Mouse (Mus musculus) adrenal gland, adult 18-20 months (tissue): ENCODE measurements at regions not wholly inside any gene's neighbourhood (a gene's known extent, or its start where the extent isn't known, plus 50 kb on each side); places are given as distances from the start of the nearest gene placed in this dataset.
A peak's percentile ranks its signal among the peaks of the same experiment; 100 is the strongest.

ENCODE experiments used
- DNase-seq, 2 experiments: peaks; one replicate each; pipeline ENCODE4 v3.0.0; 2021 to 2022; ENCODE audit warnings: low spot score in 2 of 2

- no peak for DNase-seq
These were observed 123.1 kb upstream of the Cd180 start for GRCm38 (mm10) chr13:102570286-102570685.

DNA sequence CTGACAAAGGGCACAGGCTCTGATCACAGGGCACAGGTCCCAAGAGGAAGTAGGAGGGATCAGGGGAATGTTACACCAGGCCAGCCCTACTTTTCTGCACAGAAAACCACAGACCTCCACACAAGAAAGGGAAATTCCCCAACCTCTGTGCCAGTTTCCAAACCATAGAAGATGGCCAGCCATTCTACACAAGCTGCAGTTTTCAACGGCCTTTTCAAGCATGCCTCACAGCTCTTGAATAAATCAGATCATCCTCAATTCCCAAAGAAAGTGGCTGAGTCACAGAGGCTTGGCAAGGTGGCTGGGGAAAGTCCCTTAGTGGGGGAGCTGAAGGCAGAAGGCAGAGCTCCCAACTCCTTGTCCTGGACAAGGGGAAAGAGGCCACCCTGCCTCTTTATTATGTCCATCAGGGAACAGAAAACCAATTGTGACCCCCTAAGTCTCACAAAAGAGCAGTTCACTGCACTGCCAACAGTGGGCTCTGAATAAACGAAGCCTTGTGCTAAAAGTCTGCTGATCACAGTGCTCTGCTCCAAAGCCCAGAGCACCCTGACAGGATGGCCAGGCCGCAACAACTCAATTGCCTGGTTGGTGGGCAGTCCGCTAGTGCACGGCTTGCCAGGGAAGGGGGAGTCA is 120.0 kb upstream of the Cd180 start:
- no peak for DNase-seq

DNA sequence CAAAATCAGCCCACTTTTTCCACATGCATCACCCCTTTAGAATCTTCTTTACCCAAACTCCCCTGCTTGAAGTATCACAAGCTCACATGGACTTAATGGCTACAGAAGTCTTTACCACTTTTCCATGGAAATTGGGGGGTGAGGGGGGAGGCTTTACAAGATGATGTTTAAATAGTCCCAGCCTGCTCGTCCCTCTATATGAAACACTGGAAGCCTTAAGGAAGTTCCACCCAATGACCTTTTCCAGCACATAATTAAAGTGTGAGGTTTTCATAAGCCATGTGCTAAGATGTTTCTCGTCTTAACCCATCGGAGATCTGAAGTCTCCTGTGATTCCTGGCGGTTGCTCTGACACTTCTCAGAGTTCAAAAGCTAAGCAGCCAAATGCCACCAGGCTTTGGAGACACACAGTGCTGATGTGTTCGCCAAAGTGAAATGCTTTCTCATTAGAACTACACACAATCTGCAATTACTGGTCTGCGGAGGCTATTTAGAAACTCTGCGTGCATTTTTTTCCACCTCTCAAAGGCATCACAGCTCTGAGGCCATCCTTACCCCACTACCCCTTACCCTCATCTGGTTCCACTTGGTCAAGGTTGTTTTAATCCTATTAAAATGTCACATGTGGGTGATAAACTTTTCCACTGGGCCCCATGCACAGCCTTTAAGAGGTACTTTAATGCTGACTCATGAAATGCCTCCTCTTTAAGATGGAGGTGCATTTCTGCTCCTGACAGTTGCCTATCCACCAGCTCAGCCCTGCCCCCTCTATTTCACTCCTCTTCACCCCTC is 116.3 kb upstream of the Cd180 start:
- no peak for DNase-seq

DNA sequence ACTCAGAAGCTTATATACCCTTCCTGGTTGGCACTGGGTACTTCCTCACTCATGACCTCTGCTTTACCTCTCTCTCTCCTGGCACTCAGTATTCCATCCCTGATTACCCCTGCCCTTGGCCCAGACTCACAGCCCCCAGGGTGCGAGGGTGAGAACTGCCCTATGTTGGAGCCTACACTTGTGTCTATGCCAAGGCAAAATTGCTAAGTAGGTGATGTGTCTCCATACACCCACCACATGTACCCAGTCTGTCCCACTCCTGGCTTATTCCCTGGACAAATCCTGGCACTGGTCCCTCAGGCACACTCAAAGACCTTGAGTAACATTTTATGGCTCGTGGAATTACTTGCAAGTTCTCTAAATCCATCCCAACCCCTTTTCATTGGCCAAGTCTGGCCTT is 114.5 kb upstream of the Cd180 start:
- no peak for DNase-seq

DNA sequence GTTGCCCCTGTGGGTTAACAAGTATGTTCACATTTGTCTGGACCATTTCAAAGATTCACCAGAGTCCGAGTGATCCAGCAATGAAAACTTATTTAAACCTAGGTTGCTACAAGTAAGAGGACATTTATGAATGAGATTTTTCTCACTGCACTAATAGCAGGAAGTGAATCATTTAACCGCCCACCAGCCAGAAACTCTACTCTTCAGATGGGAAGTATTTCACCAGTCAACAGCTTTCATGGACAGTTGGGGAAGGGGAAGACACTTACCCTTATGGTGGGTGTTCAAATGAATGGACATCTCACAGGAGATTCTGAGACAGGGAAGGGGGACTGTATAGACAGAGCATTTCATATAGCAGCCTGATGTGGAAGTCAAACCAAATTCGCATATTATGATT is 113.7 kb upstream of the Cd180 start:
- DNase-seq, result no peak

DNA sequence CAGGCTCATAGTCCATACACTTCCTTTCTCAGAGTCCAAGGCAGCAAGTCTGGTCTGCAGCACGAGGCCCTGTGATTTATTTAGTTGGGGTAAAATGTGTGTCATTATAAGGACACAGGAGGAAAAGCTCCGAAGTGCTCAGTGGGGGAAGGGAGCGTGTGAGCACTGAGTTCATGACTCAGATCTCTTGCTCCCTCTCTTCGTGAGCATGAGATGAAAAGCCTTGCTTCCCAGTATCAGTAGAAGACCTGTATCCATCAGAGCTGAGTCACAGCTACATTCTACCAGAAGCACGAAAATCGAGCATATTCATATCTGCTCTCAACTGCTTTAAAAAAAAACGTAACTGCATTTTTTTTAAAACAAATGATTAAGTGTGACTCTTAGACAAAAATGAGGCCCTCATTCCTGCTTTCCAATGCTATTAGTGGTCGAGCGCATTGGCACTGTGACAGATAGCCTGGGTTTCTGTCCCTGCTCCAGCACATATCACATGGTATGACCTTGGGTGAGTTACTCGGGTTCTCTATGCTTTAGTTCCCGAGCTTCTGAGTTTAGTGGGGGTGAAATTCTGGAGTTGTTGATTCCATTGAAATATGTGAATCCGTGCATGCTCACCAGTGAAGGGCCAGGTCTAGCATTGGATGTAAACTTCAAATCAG is 109.2 kb upstream of the Cd180 start:
- no peak for DNase-seq

GRCm38 (mm10) chr13:102586215-102586614 is 107.1 kb upstream of the Cd180 start:
- DNase-seq, result no peak

- no peak for DNase-seq
These were observed 103.5 kb upstream of the Cd180 start for GRCm38 (mm10) chr13:102589680-102590435.

GRCm38 (mm10) chr13:102591803-102592537 is 101.4 kb upstream of the Cd180 start:
- DNase-seq, result no peak

DNA sequence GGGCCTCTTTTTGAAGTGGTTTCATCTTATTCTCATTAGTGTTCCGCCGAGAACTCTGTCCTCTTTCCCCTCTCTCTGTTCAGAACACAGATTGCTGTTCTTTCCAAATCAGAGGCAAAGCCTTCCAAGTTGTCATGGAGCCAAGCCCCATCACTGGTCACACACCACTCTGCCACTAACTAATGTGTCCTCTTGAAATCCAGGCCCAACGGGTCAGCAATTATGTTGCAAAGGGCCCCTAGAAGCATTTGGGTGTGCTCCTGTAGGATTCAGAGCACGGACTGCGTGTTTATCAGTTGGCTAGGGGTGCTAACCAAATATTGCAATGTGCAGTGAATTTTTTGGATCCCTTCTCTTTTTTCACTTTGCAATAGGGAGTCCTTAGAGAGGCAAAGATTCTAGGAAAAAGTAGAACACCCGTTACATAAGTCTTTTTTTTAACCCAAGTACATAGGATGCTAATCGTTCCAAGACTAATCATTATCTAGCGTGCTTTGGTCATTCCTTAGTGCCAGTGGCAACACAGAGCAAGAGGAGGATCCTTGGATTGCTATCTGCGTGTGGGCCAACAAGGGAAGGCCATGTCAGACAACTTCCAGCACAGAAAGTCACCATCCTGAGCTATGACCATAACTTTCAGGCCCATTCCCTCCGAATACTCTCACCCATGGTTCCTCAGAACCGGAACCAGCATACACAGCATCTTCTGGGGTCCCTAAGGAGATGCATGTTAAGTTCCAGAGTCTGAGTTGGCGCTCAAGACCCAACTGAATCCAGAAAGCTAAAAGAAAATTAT is 99.8 kb upstream of the Cd180 start:
- DNase-seq, result no peak

- no peak for DNase-seq
These were observed 99.2 kb upstream of the Cd180 start for GRCm38 (mm10) chr13:102594201-102594600.

DNA sequence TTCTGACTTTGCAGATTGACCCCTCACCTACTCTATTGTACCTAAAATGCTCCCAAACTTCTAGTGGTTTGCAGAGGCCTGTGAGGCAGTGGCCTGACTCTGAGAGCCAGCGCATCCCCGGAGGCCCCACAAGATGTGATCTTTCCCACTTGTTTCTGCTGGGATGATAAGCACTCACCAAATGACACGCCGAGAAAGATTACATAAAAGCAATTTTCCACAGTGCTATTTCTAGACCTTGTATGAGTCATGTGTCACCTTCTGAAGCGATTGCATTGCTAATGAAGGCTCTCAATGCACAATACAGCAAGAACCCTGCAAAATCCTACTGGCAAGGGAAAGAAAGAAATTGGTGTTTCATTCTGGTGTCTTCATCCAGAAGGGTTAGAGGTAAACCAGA is 97.8 kb upstream of the Cd180 start:
- DNase-seq, result no peak

- DNase-seq, result no peak
These were observed 97.3 kb upstream of the Cd180 start for GRCm38 (mm10) chr13:102596101-102596500.

GRCm38 (mm10) chr13:102598181-102598580 is 95.2 kb upstream of the Cd180 start:
- no peak for DNase-seq

DNA sequence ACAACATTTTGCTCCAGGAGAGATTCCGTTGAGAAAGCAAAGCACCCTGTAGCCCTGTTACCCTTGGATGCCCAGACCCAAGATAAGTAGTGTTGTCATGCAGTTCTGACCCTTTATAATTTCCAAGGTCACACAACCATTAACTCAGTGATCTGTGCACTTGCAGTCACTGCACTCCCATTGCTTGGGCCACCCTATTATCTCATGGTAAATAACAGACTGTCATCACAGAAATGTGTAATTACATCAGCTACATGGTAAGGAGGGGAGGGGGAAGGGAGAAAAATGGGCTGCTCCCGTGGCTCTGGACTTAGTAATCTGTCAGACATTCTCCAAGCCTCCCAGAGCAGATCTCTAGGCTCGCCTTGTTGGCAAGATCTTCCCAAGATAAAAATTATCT is 93.8 kb upstream of the Cd180 start:
- no peak for DNase-seq

GRCm38 (mm10) chr13:102600026-102600425 is 93.3 kb upstream of the Cd180 start:
- no peak for DNase-seq

GRCm38 (mm10) chr13:102624461-102624860 is 68.9 kb upstream of the Cd180 start:
- DNase-seq, result no peak

DNA sequence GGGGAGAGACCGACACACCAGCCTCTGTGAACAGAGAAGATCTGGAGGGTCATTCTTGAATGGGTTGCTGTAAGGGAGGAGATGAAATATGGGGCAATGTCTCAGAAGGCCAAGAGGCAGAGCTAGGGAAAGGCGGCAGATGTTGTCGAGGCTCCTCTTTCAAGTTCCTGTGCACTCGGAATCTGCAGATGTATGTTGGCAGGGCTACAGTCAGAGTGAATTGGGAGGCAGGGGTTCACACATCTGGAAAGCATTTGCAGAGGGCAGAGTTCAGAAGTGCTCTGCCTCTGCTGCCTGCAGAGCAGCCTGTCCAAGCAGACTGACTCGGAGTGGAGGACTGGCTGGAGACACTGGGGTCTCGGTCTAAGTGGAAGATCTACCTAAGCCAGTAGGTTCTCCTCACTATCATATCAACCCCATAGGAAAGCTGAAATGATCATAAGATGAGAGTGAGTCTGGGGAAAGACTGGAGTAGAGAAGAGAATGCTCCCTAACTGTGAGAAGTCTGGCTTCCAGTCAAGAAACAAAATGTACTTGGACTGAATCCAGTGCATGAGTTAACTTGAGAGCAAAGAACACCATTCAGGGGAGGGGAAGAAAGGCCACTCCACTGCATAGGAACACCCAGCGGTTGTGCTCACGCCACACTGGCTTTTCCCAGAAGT is 68.1 kb upstream of the Cd180 start:
- peak; percentile 35 to 36 for DNase-seq

GRCm38 (mm10) chr13:102625836-102626340 is 67.5 kb upstream of the Cd180 start:
- DNase-seq, result no peak
